Mouse (Mus musculus): Measurements from ENCODE around the gene Gm26965. TPM values are rescaled to one million over a fixed set of nuclear protein-coding genes. Genes with fewer than 3 reads are reported as not detected.
A peak's percentile ranks its signal among the peaks of the same experiment; 100 is the strongest.

The Gm26965 gene
- 0.93 TPM in 1 of 2 replicates, not detected in the other for total RNA-seq (2017)

GRCm38 (mm10) chr13:67525753-67526410 lies at the start of gene Gm26965, which contains the start of gene Zfp87:
Gene Gm26965, minus strand, starts transcription at chr13:67526151.
Gene Zfp87, minus strand, starts transcription at chr13:67526177.
- ATAC-seq (ENCODE audit: extremely low read depth, insufficient number of reproducible peaks, low FRiP score, poor library complexity, severe bottlenecking) = peak; percentile 99

DNA sequence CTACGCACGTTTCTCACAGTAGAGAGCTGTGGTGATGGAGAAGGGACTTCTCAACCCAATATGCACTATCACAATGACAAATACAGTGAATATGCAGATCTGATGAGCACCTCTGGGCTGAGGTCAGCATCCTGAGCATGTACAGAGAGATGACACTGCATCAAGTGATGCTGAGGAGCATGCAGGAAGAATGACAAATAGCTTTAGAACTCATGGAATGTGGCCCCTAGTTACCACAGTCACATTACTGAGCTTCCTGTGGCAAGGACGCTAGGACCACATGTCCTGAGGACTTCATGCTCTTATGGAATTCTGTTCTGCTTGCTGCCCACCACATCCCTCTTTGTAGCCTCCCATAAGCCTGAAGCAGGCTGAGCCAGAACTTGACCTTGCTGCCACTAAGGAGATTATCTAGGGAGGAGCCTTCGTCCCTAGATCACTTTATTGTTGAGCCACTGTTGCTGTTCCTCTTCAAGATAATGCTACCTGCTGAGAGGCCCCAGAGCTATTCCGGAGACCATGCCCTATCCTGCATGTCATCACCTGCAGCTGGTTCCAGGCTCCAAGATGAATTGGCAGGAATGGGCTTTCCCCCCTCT lies 46.7 kb upstream of the Gm26965 start:
- ATAC-seq (ENCODE audit: extremely low read depth, insufficient number of reproducible peaks, low FRiP score, poor library complexity, severe bottlenecking) = no peak

- ATAC-seq (ENCODE audit: extremely low read depth, insufficient number of reproducible peaks, low FRiP score, poor library complexity, severe bottlenecking) = no peak
Observed at GRCm38 (mm10) chr13:67553730-67554129, 27.8 kb upstream of the Gm26965 start, which contains the start of gene Zfp748. Gene Zfp748, minus strand, starts transcription at chr13:67553830.

DNA sequence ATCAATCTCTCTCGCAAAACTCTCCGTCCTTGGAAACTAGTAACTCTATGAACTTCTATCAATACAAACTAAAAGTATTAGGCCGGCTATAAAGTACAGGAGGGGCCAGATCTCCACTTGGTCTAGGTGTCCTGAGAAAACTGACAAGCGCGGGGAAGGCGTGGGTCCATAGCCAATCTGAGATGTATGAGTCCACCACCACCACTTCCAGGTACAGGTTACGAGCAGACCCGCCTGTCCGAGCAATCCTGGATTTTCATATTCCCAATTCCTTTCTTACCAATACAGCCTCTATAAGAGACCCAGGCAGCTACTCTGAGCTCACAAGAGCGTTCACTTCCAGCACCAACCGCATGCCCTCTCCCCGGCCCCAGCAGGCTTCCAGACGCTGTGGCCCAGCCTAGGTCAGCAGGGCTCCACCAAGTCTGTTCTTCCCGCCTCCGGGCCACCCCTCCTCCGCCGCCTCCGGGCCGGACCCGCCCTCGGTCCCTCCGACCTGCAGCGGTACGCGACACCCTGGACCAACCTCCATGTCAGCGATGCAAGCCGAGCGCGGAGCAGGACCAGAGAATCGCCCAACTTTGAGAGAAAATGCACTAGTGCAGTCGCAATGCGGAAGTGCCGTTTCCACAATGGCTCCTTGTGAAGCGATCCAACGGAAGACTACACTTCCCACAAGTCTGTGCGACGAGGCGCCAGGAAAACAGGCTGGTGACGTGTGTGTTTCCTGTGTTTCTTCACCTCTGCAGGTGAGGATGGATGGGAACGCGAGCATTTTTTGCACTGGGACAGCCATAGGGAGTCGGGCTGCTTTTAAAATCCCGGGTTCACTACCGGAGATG lies 26.8 kb upstream of the Gm26965 start:
- ATAC-seq (ENCODE audit: extremely low read depth, insufficient number of reproducible peaks, low FRiP score, poor library complexity, severe bottlenecking) = peak; percentile 99

DNA sequence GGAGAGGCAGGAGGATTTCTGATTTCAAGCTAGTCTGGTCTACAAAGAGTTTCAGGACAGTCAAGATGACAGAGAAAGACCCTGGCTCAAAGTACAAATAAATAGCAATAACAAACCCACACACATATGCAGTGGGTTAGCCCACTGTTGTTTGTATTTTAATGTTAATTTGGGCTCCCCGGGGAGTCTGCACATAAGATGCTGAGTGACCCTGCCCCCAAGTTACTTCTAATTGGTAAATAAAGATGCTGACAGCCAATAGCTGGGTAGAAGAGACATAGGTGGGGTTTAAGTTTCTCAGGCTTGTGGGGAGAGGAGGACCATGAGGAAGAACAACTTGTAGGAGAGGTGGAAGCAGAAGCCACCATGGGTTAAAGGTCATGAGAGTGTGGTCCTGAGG lies 20.0 kb upstream of the Gm26965 start:
- no peak for ATAC-seq (ENCODE audit: extremely low read depth, insufficient number of reproducible peaks, low FRiP score, poor library complexity, severe bottlenecking)

DNA sequence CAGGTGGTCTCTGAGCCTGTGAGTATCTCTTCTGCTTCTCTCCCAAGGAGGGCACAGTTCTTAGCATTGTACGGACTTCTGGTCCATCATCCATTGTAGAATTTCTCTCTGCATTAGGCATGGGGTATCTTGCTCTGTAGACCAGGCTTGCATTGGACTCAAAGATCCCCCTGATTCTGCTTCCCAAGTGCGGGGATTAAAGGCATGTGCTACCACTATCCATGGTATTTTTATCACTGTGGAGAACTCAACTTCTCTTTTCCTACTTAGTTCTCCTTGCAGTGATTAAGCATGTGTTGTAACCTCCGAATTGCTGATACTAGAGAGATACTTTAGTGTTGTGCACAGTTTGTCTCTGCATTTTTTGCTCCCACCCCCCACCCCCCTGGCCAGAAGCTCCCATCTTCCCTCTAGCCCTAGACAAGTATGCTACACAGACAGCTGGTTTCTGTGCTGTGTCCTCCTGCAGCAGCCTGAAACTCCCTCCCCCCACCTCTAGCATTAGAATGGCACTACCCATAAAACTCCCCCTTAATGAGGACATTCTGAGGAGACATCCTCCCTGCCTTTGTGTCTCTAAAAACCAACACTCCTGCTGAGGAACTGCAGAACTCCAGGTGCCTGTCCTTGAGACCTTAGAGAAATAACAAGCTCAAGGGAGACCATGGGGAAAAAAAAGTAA lies 1.2 kb upstream of the Gm26965 start:
- ATAC-seq (ENCODE audit: extremely low read depth, insufficient number of reproducible peaks, low FRiP score, poor library complexity, severe bottlenecking) = no peak

DNA sequence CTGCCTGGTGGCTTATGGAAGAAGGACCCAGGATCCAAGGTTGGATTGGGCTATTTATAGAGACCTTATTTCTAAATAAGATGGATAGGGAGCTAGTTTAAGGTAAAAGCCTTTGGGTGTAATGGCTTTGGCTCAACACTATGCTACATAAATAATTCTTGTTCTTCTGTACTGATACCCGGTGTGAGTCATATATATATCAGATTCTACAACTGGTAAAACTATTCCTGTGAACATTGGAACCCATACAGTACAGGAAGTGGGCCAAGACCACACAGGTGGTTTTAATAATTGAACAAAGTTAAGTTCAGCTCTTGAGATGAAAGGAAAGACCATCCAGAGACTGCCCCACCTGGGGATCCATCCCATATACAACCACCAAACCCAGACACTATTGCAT lies 25.0 kb downstream of the Gm26965 start:
- ATAC-seq (ENCODE audit: extremely low read depth, insufficient number of reproducible peaks, low FRiP score, poor library complexity, severe bottlenecking) = no peak

DNA sequence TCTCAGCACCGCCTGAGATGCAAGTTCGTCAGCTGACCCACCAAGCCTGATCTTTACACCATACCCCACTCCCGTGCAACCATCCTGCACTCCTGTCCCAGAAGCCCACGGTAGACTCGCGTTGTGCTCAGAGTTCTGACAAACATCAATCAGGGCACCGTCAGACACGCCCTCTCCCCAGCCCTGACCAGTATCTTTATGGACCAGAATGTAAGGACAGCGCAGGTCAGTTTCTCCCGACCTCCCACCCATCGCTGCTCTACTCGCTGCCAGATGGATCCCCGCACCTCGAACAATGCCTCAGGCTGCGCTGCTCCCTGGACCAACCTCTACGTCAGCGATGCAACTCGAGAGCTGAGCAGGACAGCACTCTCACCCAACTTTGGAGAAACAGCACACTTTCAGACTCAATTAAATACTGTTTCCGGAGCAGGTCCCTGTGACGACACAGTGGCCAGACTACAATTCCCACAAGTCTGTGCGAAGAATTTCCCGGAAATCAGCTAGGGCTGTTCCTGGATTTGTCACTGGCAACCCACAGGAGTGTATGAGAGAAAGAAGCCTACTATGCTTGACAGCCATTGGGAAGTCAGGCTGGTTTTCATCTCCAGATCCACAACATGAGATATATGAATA lies 25.7 kb downstream of the Gm26965 start, which contains the start of gene Zfp58:
TSS of gene Zfp58 (minus strand) at position 472 of the 636 bp plus-strand sequence.
- peak; percentile 87 for ATAC-seq (ENCODE audit: extremely low read depth, insufficient number of reproducible peaks, low FRiP score, poor library complexity, severe bottlenecking)

- ATAC-seq (ENCODE audit: extremely low read depth, insufficient number of reproducible peaks, low FRiP score, poor library complexity, severe bottlenecking) = no peak
Observed at GRCm38 (mm10) chr13:67495631-67496030, 30.3 kb downstream of the Gm26965 start.

GRCm38 (mm10) chr13:67484424-67484811 lies 41.5 kb downstream of the Gm26965 start:
- no peak for ATAC-seq (ENCODE audit: extremely low read depth, insufficient number of reproducible peaks, low FRiP score, poor library complexity, severe bottlenecking)

DNA sequence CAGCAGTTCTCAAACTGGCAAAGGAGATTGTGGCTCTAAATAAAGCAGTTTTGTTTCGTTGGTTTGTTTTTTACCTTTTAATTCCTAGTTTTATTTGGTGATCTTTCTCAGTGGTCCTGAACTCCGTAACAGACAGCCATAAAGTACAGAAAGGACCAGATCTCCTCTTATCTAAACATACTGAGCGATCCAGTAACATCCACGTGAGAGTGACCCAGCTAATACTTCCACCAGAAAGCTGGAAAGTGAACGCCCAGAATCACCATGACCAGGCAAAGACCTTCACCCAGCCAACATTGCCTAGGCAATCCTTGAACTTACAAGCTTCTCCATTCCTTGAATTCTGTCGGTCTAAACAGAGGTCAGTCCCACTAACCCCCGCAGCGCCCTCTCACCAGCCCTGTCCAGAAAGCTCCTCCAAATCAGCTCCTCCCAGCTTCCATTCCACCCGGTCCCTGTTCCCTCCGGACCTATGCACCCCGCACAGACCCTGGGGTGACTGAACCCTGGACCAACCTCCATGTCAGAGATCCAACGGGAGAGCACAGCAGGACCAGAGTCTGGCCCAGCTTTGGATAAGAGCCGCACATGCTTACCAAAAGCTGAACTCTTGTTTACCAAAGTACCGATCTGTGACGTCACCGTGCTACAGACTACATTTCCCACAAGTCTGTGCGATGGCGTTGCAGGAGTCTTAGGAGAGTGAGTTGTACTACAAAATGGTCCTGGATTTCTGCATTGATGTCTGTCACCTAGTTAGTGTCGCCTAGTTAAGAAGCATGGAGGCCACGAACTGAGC lies 42.1 kb downstream of the Gm26965 start, which contains the start of gene Zfp874b:
TSS of gene Zfp874b (minus strand) at position 634 of the 799 bp plus-strand sequence.
- peak; percentile 98 for ATAC-seq (ENCODE audit: extremely low read depth, insufficient number of reproducible peaks, low FRiP score, poor library complexity, severe bottlenecking)

GRCm38 (mm10) chr13:67481528-67481927 lies 44.4 kb downstream of the Gm26965 start:
- no peak for ATAC-seq (ENCODE audit: extremely low read depth, insufficient number of reproducible peaks, low FRiP score, poor library complexity, severe bottlenecking)

GRCm38 (mm10) chr13:67469274-67469673 lies 56.7 kb downstream of the Gm26965 start:
- no peak for ATAC-seq (ENCODE audit: extremely low read depth, insufficient number of reproducible peaks, low FRiP score, poor library complexity, severe bottlenecking)

- ATAC-seq (ENCODE audit: extremely low read depth, insufficient number of reproducible peaks, low FRiP score, poor library complexity, severe bottlenecking) = peak; percentile 98
Observed at GRCm38 (mm10) chr13:67463506-67464185, 62.3 kb downstream of the Gm26965 start.

DNA sequence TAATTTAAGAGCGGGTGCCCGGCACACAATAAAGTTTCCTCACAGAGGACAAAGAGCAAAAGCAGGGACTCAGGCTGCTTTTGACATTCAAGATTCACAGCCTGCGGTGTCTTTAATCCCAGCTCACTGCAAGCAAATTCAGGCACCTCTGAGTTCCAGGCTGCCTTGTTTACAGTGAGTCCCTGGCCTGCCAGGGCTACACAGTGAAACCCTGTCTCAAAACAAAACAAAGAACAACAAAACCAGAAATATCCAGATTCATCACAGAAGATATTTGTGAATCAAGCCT lies 74.0 kb downstream of the Gm26965 start:
- no peak for ATAC-seq (ENCODE audit: extremely low read depth, insufficient number of reproducible peaks, low FRiP score, poor library complexity, severe bottlenecking)

DNA sequence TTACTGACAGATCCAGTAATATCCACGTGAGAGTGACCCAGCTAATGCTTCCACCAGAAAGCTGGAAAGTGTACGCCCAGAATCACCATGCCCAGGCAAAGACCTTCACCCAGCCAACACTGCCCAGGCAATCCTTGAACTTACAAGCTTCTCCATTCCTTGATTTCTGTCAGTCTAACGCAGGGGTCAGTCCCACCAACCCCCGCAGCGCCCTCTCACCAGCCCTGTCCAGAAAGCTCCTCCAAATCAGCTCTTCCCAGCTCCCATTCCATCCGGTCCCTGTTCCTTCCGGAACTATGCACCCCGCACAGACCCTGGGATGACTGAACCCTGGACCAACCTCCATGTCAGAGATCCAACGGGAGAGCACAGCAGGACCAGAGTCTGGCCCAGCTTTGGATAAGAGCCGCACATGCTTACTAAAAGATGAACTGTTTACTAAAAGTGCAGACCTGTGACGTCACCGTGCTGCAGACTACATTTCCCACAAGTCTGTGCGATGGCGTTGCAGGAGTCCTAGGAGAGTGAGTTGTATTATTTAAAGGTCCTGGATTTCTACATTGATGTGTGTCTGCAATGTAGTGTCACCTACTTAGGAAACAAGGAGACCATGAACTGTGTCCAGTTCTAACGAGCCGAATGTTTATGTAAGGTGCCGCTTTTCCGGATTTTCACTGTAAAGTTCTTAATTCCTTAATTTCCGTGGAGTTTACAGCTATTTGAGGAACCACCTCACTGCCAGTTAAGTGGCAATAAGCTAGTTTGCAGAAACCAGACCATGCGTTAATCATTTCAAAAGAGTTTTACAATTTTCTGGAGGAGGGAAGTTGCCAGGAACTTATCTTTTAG lies 74.6 kb downstream of the Gm26965 start, which contains the start of gene Zfp874a:
TSS of gene Zfp874a (minus strand) at position 453 of the 849 bp plus-strand sequence.
- ATAC-seq (ENCODE audit: extremely low read depth, insufficient number of reproducible peaks, low FRiP score, poor library complexity, severe bottlenecking) = peak; percentile 100

Measured in neutrophil, adult 5-6 weeks (primary cell).